Mouse (Mus musculus) stomach, embryonic 16.5 days (tissue): Measurements from ENCODE around the gene Cds1. TPM values are rescaled to one million over a fixed set of nuclear protein-coding genes. Genes with fewer than 3 reads are reported as not detected.

Experiments used
- ATAC-seq: fragments of 200-750 bp; cut with Nextera tagmentation; 2 replicates; pipeline ENCODE4 v1.8.0; 2017; ENCODE audit warnings: moderate number of reproducible peaks, moderate TSS enrichment; ENCODE audit not compliant: insufficient read depth, low FRiP score
- H3K27ac ChIP-seq: fragments of 300-500 bp; sonication (generic); 2 replicates; pipeline ENCODE4 v1.5.1; 2014; ENCODE audit warnings: low read length
- H3K27me3 ChIP-seq: fragments of 300-500 bp; sonication (generic); 2 replicates; pipeline ENCODE4 v1.6.1; 2014; ENCODE audit warnings: low read length, control low read depth, mixed read lengths; ENCODE audit not compliant: control insufficient read depth, insufficient read depth
- H3K36me3 ChIP-seq: fragments of 300-500 bp; sonication (generic); 2 replicates; pipeline ENCODE4 v1.6.1; 2014; ENCODE audit warnings: low read length; ENCODE audit not compliant: control insufficient read depth, insufficient read depth
- H3K4me1 ChIP-seq: fragments of 300-500 bp; sonication (generic); 2 replicates; pipeline ENCODE4 v1.6.1; 2014; ENCODE audit warnings: low read length, control low read depth, mixed read lengths; ENCODE audit not compliant: control insufficient read depth, insufficient read depth
- H3K4me2 ChIP-seq: fragments of 300-500 bp; sonication (generic); 2 replicates; pipeline ENCODE4 v1.6.1; 2014; ENCODE audit warnings: low read depth, low read length, mixed read lengths
- H3K4me3 ChIP-seq: fragments of 300-500 bp; sonication (generic); replicated peaks from 2 replicates; pipeline ENCODE4 v1.5.1; 2014; ENCODE audit warnings: mild to moderate bottlenecking, low read length
- H3K9ac ChIP-seq: fragments of 300-500 bp; sonication (generic); 2 replicates; pipeline ENCODE4 v1.6.1; 2014; ENCODE audit warnings: low read length
- H3K9me3 ChIP-seq: fragments of 300-500 bp; sonication (generic); replicated peaks from 2 replicates; pipeline ENCODE4 v1.6.1; 2016; ENCODE audit warnings: low read length, control low read depth; ENCODE audit not compliant: control insufficient read depth
- WGBS: fragments of 180-500 bp; shearing (Covaris S2); extraction: QIAGEN DNeasy Blood & Tissue Kit; methylation state at CpG from one replicate; pipeline ENCODE4 v1.1.7; 2014; 5-methylcytosine and 5-hydroxymethylcytosine counted together
- polyA plus RNA-seq: library from polyadenylated mRNA; unstranded; fragments of >200 nt; fragmentation: Nextera tagmentation; extraction: Ambion mirVana; gene quantifications from 2 replicates; pipeline ENCODE4 v1.2.1, GENCODE M21; 2015

Cds1 gene
- polyA plus RNA-seq, 1 experiment from 2014 or later = 9.9 TPM

DNA sequence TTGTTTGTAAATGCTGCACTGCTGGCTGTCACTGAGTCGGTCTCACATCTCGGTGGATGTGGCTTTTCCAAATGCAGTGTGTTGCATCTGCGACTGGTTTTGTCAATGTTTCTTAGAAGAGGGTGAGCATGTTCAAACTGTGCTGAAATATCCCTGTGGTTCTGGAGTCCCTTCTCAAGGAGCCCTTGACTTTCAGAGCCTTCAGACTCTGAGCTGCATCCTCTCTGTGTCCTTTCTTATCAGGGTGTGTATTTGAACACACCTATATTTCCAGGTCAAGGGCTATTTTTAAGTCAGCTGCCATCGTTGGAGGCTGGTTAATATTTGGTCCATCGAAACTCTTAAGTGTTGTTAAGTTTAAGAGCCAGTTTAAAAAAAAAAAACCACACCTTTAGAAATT, 2.2 kb downstream of the Cds1 start:
- H3K4me2 ChIP-seq = no peak overlapping the region; the same call in 1 of the 2 replicates
- H3K36me3 ChIP-seq = no peaks in the 10 kb centered on the region
- H3K9me3 ChIP-seq = no peaks in the 10 kb centered on the region
- no peak overlapping the region for H3K4me3 ChIP-seq
- H3K9ac ChIP-seq = no peak overlapping the region; the same call in 1 of the 2 replicates
- H3K27me3 ChIP-seq = peaks cover 8% of the 10 kb centered on the region
- no peak overlapping the region for H3K27ac ChIP-seq
- no peak for ATAC-seq
- H3K4me1 ChIP-seq = no peaks in the 10 kb centered on the region; the same call in 1 of the 2 replicates
- WGBS = 62% methylated on average over 5 of the region's 5 CpGs

GRCm38 (mm10) chr5:101767486-101767885, 2.6 kb downstream of the Cds1 start:
- peaks cover 8% of the 10 kb centered on the region for H3K27me3 ChIP-seq
- H3K9ac ChIP-seq = no peak overlapping the region
- H3K4me2 ChIP-seq = no peak overlapping the region
- 83% methylated on average over 6 of the region's 6 CpGs for WGBS
- no peak overlapping the region for H3K27ac ChIP-seq
- H3K36me3 ChIP-seq = no peaks in the 10 kb centered on the region
- no peak for ATAC-seq
- no peak overlapping the region for H3K4me3 ChIP-seq
- H3K4me1 ChIP-seq = no peaks in the 10 kb centered on the region; the same call in 1 of the 2 replicates
- H3K9me3 ChIP-seq = no peaks in the 10 kb centered on the region

- peaks cover 5% of the 10 kb centered on the region for H3K27me3 ChIP-seq
- no peak overlapping the region for H3K9ac ChIP-seq
- WGBS = 86% methylated on average over 7 of the region's 7 CpGs
- ATAC-seq = no peak
- H3K27ac ChIP-seq = no peak overlapping the region
- no peak overlapping the region for H3K4me2 ChIP-seq
- H3K4me1 ChIP-seq = no peaks in the 10 kb centered on the region; the same call in 1 of the 2 replicates
- H3K9me3 ChIP-seq = no peaks in the 10 kb centered on the region
- H3K4me3 ChIP-seq = no peak overlapping the region
- no peaks in the 10 kb centered on the region for H3K36me3 ChIP-seq
These were observed 3.6 kb downstream of the Cds1 start for GRCm38 (mm10) chr5:101768558-101768957.

- Histone ChIP-seq H3K9me3 (no peaks in the 10 kb centered on the region), H3K27ac (no peak overlapping the region), H3K27me3 (no peaks in the 10 kb centered on the region; the same call in 1 of the 2 replicates), H3K9ac (no peak overlapping the region), H3K36me3 (no peaks in the 10 kb centered on the region), H3K4me3 (no peak overlapping the region), H3K4me1 (no peaks in the 10 kb centered on the region), H3K4me2 (no peak overlapping the region)
- no peak for ATAC-seq
- 69% methylated on average over 9 of the region's 9 CpGs for WGBS
These were observed 7.7 kb downstream of the Cds1 start for GRCm38 (mm10) chr5:101772621-101773020.

- Histone ChIP-seq H3K36me3 (no peaks in the 10 kb centered on the region), H3K27ac (no peak overlapping the region), H3K9ac (no peak overlapping the region), H3K9me3 (no peaks in the 10 kb centered on the region), H3K4me2 (no peak overlapping the region), H3K27me3 (no peaks in the 10 kb centered on the region; the same call in 1 of the 2 replicates), H3K4me1 (no peaks in the 10 kb centered on the region), H3K4me3 (no peak overlapping the region)
- ATAC-seq = no peak
- 92% methylated on average over 8 of the region's 8 CpGs for WGBS
These were observed 10.3 kb downstream of the Cds1 start for GRCm38 (mm10) chr5:101775262-101775661.

DNA sequence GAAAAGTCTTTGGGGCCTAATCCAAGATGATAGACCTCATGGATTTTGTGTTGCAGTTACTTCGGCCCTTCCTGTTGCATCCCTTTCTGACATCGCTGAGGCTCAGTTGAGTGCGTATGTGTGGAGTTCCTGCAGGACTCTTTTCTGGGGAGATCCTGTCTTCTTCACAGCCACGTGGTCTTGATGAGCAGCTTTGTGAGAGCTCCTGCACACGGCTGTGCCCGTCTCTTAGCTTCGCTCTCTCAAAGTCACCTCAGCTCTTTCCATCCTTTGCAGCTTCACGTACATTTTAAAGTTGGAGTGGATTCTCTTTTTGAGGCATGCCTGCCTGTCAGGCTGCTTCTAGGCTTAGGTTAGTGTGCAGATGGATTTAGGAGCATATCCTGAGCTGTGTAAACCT, 11.6 kb downstream of the Cds1 start:
- no peaks in the 10 kb centered on the region for H3K36me3 ChIP-seq
- WGBS = 82% methylated on average over 8 of the region's 8 CpGs
- no peak overlapping the region for H3K27ac ChIP-seq
- no peaks in the 10 kb centered on the region for H3K4me1 ChIP-seq
- H3K9me3 ChIP-seq = no peaks in the 10 kb centered on the region
- no peak overlapping the region for H3K4me2 ChIP-seq
- ATAC-seq = no peak
- no peaks in the 10 kb centered on the region for H3K27me3 ChIP-seq
- no peak overlapping the region for H3K4me3 ChIP-seq
- no peak overlapping the region for H3K9ac ChIP-seq

- ATAC-seq = no peak
- Histone ChIP-seq H3K4me1 (no peaks in the 10 kb centered on the region; the same call in 1 of the 2 replicates), H3K9ac (no peak overlapping the region), H3K9me3 (no peaks in the 10 kb centered on the region), H3K36me3 (no peaks in the 10 kb centered on the region), H3K4me3 (no peak overlapping the region), H3K27ac (no peak overlapping the region), H3K27me3 (no peaks in the 10 kb centered on the region), H3K4me2 (no peak overlapping the region; the same call in 1 of the 2 replicates)
- 78% methylated on average over 15 of the region's 15 CpGs for WGBS
These were observed 14.5 kb downstream of the Cds1 start for GRCm38 (mm10) chr5:101779376-101779863.

DNA sequence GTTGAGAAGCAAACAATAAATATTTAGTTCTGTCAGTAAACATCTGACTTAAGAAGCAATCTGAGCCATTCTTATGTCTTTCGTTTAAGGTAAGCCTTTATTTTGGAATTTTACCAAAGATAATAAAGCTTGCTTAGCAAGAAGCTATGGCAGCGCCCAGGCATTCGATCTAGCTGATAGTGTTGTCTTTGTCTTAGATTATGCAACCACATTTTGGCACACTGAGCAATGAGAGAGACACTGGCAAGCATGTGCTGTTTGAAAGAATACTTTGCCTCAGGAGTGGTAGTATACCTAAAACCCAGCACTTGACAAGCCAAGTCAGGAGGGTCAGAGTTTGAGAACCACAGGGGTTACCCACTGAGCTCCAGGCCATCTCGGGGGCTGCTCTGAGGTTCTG, 16.0 kb downstream of the Cds1 start:
- Histone ChIP-seq H3K27me3 (no peaks in the 10 kb centered on the region), H3K4me2 (no peak overlapping the region), H3K36me3 (no peaks in the 10 kb centered on the region), H3K4me3 (no peak overlapping the region), H3K4me1 (no peaks in the 10 kb centered on the region; the same call in 1 of the 2 replicates), H3K27ac (no peak overlapping the region), H3K9ac (no peak overlapping the region), H3K9me3 (no peaks in the 10 kb centered on the region)
- no peak for ATAC-seq
- 68% methylated on average over 4 of the region's 4 CpGs for WGBS

DNA sequence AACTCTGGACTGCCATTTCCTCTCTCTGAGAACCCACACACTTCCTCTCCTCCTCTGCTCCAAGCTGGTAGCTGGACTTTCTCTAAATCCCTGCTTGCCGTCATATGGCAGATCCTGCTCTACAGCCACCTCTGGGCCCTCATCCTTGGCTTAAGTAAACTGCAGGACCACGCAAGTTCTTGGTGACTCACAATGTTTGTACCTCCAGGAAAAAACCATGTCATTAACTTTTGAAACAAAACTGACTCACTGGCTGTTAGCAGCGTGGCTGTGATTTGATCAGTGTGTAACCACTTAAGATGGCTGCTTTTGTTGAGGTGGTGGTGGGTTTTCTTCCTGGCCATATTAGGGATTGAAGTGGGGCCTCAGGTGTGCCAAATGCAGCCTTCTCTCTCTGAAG, 19.4 kb downstream of the Cds1 start:
- Histone ChIP-seq H3K4me1 (no peaks in the 10 kb centered on the region; the same call in 1 of the 2 replicates), H3K4me2 (no peak overlapping the region), H3K36me3 (no peaks in the 10 kb centered on the region), H3K4me3 (no peak overlapping the region), H3K9ac (no peak overlapping the region), H3K27me3 (no peaks in the 10 kb centered on the region), H3K27ac (no peak overlapping the region), H3K9me3 (no peaks in the 10 kb centered on the region)
- WGBS = 58% methylated on average over 3 of the region's 3 CpGs
- ATAC-seq = no peak
